Mouse (Mus musculus) G1E (cell line): ENCODE results near the gene D230025D16Rik.
"Not testable (repeated sequence)": the region's sequence is repeated elsewhere in the genome, so short reads cannot be mapped to it uniquely, and the experiment has no call there.

Experiments used
- CTCF ChIP-seq: IDR thresholded peaks from 2 replicates; pipeline ENCODE4 v1.5.1; 2012; ENCODE audit warnings: low read depth, low read length, inconsistent platforms, mixed read lengths
- GATA1 ChIP-seq: IDR thresholded peaks from 2 replicates; pipeline ENCODE4 v1.6.1; 2012; ENCODE audit warnings: borderline replicate concordance, low read length, inconsistent platforms, mixed read lengths
- POLR2AphosphoS5 ChIP-seq: IDR thresholded peaks from 2 replicates; pipeline ENCODE4 v1.6.1; 2012; ENCODE audit warnings: low read depth, low read length, inconsistent platforms; ENCODE audit not compliant: insufficient replicate concordance
- TAL1 ChIP-seq: conservative IDR thresholded peaks from 2 replicates; pipeline ENCODE4 v1.6.1; 2012; ENCODE audit warnings: low read depth, low read length, inconsistent platforms, mixed read lengths

DNA sequence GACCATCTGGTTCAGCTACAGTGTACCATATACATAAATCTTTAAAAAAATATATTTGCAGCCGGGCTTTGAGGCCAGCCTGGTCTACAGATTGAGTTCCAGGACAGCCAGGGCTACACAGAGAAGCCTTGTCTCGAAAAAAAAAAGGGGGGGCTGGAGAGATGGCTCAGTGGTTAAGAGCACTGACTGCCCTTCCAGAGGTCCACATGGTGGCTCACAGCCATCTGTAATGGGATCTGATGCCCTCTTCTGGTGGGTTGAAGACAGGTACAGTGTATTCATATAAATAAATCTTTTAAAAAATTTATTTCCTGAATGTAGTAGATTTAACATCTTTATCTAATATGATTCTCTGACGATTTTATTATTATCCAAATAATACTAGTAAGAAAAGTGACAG lies 66.9 kb downstream of the D230025D16Rik start:
- not testable (repeated sequence) for TF ChIP-seq CTCF, GATA1, TAL1, POLR2AphosphoS5
